Mouse (Mus musculus) limb, embryonic 10.5 days (tissue): ENCODE data around the gene Rassf3. TPM values are rescaled to one million over a fixed set of nuclear protein-coding genes. Genes with fewer than 3 reads are reported as not detected.

ENCODE experiments used
- DNase-seq: peaks from one replicate; pipeline ENCODE4 v3.0.0-alpha.2; 2017; ENCODE audit warnings: low spot score
- H3K27ac ChIP-seq: fragments of 300-500 bp; sonication (generic); 2 replicates; pipeline ENCODE4 v1.5.1; 2016; ENCODE audit warnings: mild to moderate bottlenecking
- H3K27me3 ChIP-seq: fragments of 300-500 bp; sonication (generic); 2 replicates; pipeline ENCODE4 v1.6.1; 2016; ENCODE audit warnings: low read depth, mild to moderate bottlenecking; ENCODE audit not compliant: poor library complexity, severe bottlenecking
- H3K36me3 ChIP-seq: fragments of 300-500 bp; sonication (generic); 2 replicates; pipeline ENCODE4 v1.6.1; 2016; ENCODE audit warnings: mild to moderate bottlenecking, moderate library complexity
- H3K4me1 ChIP-seq: fragments of 300-500 bp; sonication (generic); 2 replicates; pipeline ENCODE4 v1.6.1; 2016
- H3K4me3 ChIP-seq: fragments of 300-500 bp; sonication (generic); 2 replicates; pipeline ENCODE4 v1.5.1; 2016; ENCODE audit warnings: mild to moderate bottlenecking, moderate library complexity
- H3K9me3 ChIP-seq: fragments of 300-500 bp; sonication (generic); replicated peaks from 2 replicates; pipeline ENCODE4 v1.6.1; 2016; ENCODE audit warnings: mild to moderate bottlenecking
- WGBS: fragments of 180-500 bp; shearing (Covaris S2); methylation state at CpG from one replicate; pipeline ENCODE4 v1.1.7; 2016; 5-methylcytosine and 5-hydroxymethylcytosine counted together
- polyA plus RNA-seq: library from polyadenylated mRNA; unstranded; fragments of >200 nt; fragmentation: Nextera tagmentation; extraction: Ambion mirVana; gene quantifications from 2 replicates; pipeline ENCODE4 v1.2.1, GENCODE M21; 2016

Rassf3 gene
- 18.0 and 21.1 TPM in 2 replicates for polyA plus RNA-seq

- 1% methylated on average over 61 of the region's 62 CpGs for WGBS
- Histone ChIP-seq H3K4me3 (peak within 1 kb of the TSS; percentile 72), H3K27ac (peak within 1 kb of the TSS; percentile 94), H3K27me3 (no peaks in the 10 kb centered on the region), H3K36me3 (no peaks in the 10 kb centered on the region), H3K9me3 (no peaks in the 10 kb centered on the region), H3K4me1 (peaks cover 61% of the 10 kb centered on the region)
- peak; percentile 100 for DNase-seq
These were observed at the start of gene Rassf3 for GRCm38 (mm10) chr10:121476190-121476967. Gene Rassf3 (minus strand): TSS chr10:121476347.

DNA sequence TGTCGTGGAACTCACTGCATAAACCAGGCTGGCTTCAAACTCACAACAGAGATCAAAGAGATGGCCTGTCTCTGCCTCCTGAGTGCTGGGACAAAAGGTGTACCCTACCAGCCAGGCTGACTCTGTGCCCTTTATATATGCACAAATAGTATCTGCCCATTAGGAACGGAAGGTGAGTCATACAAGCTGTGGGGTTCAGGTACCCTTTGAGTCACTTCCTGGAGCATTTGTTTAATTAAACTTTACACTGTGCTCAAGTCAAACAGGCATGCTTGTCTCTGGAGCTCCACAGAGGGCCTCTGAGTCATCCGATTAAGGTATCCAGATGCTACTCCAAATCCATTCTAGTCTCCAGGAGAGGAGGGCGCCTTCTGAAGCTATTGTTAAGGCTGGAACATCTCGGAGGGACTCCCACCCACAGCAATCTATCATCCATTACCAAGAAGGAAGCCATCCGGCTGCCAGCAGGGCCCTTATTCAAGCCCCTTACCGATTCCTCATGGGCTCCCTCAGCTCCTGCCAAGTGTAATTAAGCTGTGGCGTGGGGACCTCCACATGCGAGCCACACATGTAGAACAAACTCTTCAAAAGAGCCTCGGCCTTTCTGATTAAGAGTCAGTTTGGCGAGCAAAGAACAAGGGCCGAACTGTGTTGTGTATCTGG lies 44.9 kb upstream of the Rassf3 start:
- Histone ChIP-seq H3K4me1 (peaks cover 19% of the 10 kb centered on the region), H3K9me3 (no peaks in the 10 kb centered on the region), H3K27ac (peak overlapping the region; percentile 47), H3K27me3 (no peaks in the 10 kb centered on the region), H3K4me3 (no peak overlapping the region), H3K36me3 (no peaks in the 10 kb centered on the region)
- no peak for DNase-seq
- 31% methylated on average over 12 of the region's 12 CpGs for WGBS

DNA sequence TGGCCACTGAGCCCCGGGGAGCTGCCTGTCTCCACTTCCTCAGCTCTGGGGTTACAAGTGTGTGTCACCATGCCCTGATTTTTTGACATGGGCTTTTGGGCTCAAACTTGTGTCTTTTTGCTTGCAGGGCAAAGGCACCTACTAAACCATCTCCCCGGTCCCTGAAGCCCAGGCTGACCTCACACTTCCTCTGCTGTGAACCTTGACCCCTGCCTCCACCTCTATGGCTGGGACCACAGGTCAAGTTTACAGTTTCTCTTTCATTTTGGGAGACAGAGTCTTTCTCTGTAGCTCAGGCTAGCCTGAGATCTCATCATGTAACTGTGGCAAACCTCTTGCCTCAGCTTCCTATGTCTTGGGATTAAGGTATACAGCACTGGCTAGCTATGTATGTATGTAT lies 43.6 kb upstream of the Rassf3 start:
- Histone ChIP-seq H3K4me3 (no peak overlapping the region), H3K4me1 (peaks cover 26% of the 10 kb centered on the region), H3K27ac (0 out of 2 replicates have a peak overlapping the region, but pooled peaks have one; percentile 14), H3K36me3 (no peaks in the 10 kb centered on the region), H3K9me3 (no peaks in the 10 kb centered on the region), H3K27me3 (no peaks in the 10 kb centered on the region)
- 28% methylated on average over 2 of the region's 2 CpGs for WGBS
- no peak for DNase-seq

GRCm38 (mm10) chr10:121516008-121516600 lies 40.0 kb upstream of the Rassf3 start:
- Histone ChIP-seq H3K9me3 (no peaks in the 10 kb centered on the region), H3K36me3 (no peaks in the 10 kb centered on the region), H3K4me1 (peaks cover 20% of the 10 kb centered on the region), H3K4me3 (no peak overlapping the region), H3K27me3 (no peaks in the 10 kb centered on the region), H3K27ac (peak overlapping the region; percentile 58)
- peak; percentile 93 for DNase-seq
- WGBS = 29% methylated on average over 18 of the region's 18 CpGs

DNA sequence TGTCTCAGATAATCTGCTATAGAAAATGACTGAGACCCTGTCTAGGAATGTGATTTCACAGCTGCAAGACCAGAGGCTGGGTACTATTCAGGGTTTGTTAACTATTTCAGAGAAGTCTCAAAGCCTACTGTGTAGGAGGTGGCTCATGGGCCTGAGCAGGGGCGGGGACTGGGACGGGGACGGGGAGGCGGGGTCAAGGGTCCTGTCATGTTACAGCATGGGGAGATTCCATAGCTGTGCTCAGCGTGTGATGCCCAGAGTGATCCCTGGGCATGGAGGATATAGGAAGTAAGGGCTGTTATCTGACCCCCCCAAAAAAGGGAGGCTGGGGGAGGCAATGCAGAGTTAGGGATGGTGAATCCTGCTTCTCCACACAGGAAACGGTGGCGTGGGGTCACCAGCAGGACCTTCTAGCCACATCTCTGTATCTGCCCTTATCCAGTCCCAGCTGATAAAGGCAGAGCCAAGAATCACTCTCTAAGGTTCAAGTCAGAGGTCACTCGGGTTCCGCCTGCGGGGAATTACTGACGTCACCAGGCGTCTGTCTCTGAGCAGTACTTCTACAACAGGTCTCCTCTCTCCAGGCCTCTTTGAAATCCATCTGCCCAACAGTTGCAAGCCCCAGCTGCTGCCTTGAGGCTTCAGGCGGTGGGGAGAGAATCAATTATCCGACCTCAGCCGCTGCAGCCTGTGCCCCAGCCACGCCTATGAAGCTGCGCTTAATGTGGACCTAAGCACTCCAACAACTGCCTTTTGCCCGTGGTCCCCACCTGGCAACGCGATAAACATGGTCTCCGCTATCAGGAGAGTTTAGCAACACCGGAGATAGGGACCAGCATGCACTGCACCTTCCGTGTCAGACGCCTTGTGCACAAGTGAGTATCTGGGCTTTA lies 33.9 kb upstream of the Rassf3 start:
- no peaks in the 10 kb centered on the region for H3K9me3 ChIP-seq
- peaks cover 47% of the 10 kb centered on the region for H3K4me1 ChIP-seq
- H3K36me3 ChIP-seq = no peaks in the 10 kb centered on the region
- peak overlapping the region; percentile 7; the same call in 1 of the 2 replicates for H3K4me3 ChIP-seq
- WGBS = 22% methylated on average over 24 of the region's 24 CpGs
- peak; percentile 73 for DNase-seq
- H3K27ac ChIP-seq = peak overlapping the region; percentile 42
- H3K27me3 ChIP-seq = no peaks in the 10 kb centered on the region

GRCm38 (mm10) chr10:121507755-121508544 lies 31.8 kb upstream of the Rassf3 start:
- DNase-seq = no peak

DNA sequence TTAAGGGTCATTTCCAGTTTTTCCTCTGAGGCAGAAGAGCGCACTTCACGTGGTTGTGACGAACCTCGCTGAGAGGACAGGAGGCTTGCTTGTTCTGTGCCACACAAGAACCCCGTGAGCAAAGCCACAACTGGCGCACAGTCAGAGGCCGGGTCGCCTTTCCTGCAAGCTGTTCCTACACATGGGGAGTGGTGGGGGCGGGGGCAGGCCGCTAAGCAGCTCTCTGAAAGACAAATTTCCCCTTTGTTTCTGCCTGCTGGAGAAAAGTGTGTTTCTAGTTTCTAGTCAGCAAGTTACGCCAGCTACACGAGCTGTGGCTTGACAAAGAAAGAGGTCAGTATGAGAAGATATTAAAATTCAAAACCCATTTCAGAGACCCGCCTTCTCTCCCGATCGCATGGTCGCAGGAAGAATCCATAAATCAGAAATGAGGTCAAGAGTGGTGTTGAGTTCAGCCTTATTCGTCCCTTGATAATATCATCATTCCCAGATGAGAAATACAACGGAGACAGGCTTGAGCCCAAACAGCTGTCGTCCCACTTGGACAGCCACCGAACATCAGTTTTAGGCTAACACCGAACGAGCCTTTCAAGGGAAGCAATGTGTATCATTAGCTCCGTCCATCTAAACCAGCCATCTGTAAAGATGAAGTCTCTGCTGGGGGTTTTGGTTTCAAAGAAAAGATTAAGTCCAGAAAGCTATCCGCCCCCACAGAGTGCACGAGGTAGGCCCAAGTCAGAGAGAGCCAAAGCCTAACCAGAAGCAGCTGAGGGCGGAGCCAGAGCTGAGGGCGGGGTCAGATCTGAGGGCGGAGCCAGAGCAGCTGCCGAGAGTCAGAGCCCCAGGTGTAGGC lies 30.8 kb upstream of the Rassf3 start:
- Histone ChIP-seq H3K9me3 (no peaks in the 10 kb centered on the region), H3K36me3 (no peaks in the 10 kb centered on the region), H3K27me3 (no peaks in the 10 kb centered on the region), H3K4me1 (peaks cover 57% of the 10 kb centered on the region), H3K27ac (peak overlapping the region; percentile 87), H3K4me3 (0 out of 2 replicates have a peak overlapping the region, but pooled peaks have one; percentile 0)
- peak; percentile 77 for DNase-seq
- 45% methylated on average over 29 of the region's 29 CpGs for WGBS

More at GRCm38 (mm10) chr10:121507755-121508544, 31.8 kb upstream of the Rassf3 start:
- no peaks in the 10 kb centered on the region for H3K27me3 ChIP-seq
- H3K4me3 ChIP-seq = no peak overlapping the region
- peak overlapping the region; percentile 31; the same call in 1 of the 2 replicates for H3K27ac ChIP-seq
- no peaks in the 10 kb centered on the region for H3K36me3 ChIP-seq
- no peaks in the 10 kb centered on the region for H3K9me3 ChIP-seq
- 94% methylated on average over 16 of the region's 16 CpGs for WGBS
- H3K4me1 ChIP-seq = peaks cover 57% of the 10 kb centered on the region

DNA sequence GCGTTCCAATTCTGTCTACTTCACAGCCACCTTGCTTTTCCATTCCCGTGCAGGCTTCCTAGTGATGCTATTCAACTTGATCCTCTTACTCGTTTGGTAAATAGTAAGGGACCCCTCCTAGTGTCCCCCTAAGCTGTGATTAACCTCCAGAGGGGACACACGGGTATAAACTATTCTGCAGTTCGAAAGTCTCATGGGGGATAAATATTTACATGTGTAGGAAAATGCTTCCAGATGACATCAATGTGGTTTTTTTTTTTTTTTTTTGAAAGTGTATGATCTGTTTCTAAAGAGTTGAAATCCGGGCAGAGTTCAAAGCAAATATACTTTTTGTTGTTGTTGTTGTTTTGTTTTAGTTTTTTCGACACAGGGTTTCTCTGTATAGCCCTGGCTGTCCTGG lies 29.8 kb upstream of the Rassf3 start:
- H3K4me3 ChIP-seq = peak overlapping the region; percentile 48
- DNase-seq = no peak
- peaks cover 56% of the 10 kb centered on the region for H3K4me1 ChIP-seq
- WGBS = 56% methylated on average over 7 of the region's 7 CpGs
- H3K27ac ChIP-seq = peak overlapping the region; percentile 88
- H3K36me3 ChIP-seq = no peaks in the 10 kb centered on the region
- no peaks in the 10 kb centered on the region for H3K27me3 ChIP-seq
- no peaks in the 10 kb centered on the region for H3K9me3 ChIP-seq

DNA sequence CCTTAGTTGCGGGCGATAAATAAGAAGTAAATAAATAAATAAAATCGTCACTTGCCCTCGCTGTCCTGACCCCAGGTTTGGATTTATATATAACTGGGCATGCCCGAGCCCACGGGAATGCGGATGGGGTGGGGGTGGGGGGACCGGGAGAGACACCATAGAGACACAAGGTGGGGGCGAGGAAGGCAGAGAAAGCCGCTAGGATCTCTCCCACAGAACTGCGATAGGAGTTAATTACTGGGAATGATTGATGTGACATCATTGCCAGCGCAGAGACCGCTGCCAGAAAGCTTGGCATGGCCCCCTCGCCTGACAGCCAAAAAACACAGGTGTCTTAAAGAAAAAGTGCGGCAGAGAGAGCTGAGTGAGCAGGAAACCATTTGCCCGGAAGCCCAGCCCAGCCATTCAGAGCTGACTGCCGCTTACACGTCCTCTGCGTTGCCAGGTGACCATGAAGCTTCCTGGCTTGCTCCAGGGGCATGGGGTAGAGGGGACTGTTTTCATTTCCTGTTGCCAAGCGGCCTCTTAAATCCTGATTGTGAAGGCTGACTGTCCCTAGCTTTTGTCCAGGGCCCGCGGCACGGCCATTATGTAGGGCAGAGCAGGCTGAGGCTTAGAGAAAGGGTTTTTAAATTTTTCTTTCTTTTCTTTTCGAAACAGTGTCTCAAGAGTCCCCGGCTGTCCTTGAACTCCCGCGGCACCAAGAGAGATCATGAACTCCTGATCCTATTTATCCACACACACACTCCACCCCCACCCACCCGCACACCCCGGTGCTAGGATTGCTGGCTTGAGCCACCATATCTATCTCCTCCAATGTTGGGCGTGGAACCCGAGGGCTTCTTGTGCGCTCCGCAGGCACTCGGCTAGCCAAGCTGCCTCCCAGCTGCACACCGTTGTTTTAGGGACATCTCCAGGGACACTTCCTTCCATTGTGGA lies 29.1 kb upstream of the Rassf3 start:
- WGBS = 31% methylated on average over 35 of the region's 35 CpGs
- DNase-seq = peak; percentile 78
- H3K4me1 ChIP-seq = peaks cover 53% of the 10 kb centered on the region
- no peaks in the 10 kb centered on the region for H3K9me3 ChIP-seq
- H3K27ac ChIP-seq = peak overlapping the region; percentile 88
- peak overlapping the region; percentile 48 for H3K4me3 ChIP-seq
- no peaks in the 10 kb centered on the region for H3K36me3 ChIP-seq
- H3K27me3 ChIP-seq = no peaks in the 10 kb centered on the region

GRCm38 (mm10) chr10:121501160-121501559 lies 25.0 kb upstream of the Rassf3 start:
- H3K9me3 ChIP-seq = no peaks in the 10 kb centered on the region
- H3K36me3 ChIP-seq = no peaks in the 10 kb centered on the region
- H3K4me3 ChIP-seq = no peak overlapping the region
- DNase-seq = no peak
- no peak overlapping the region for H3K27ac ChIP-seq
- H3K4me1 ChIP-seq = peaks cover 58% of the 10 kb centered on the region
- WGBS = 66% methylated on average over 5 of the region's 5 CpGs
- no peaks in the 10 kb centered on the region for H3K27me3 ChIP-seq
